Mouse (Mus musculus): ENCODE results near the gene Zfp980. TPM values are rescaled to one million over a fixed set of nuclear protein-coding genes. Genes with fewer than 3 reads are reported as not detected.

Zfp980 gene
- not detected in 2 replicates for polyA plus RNA-seq (2015; fragmentation: Nextera tagmentation; extraction: Ambion mirVana)

GRCm38 (mm10) chr4:145670385-145670784, at the start of gene Zfp980:
Gene Zfp980 (plus strand): TSS chr4:145670685.

Other genes with a start within 250 kb of the Zfp980 start
- gene Zfp990, start 159.9 kb upstream of the Zfp980 start, polyA plus RNA-seq (2015; fragmentation: Nextera tagmentation; extraction: Ambion mirVana) = not detected in 2 replicates
- 0.89 and 1.2 TPM in 2 replicates for gene Gm13212, start 85.5 kb upstream of the Zfp980 start, polyA plus RNA-seq (2015; fragmentation: Nextera tagmentation; extraction: Ambion mirVana)
- not detected in 2 replicates for gene Zfp986, start 198.1 kb downstream of the Zfp980 start, polyA plus RNA-seq (2015; fragmentation: Nextera tagmentation; extraction: Ambion mirVana)